Mouse (Mus musculus) hematopoietic stem cell, adult 5-6 weeks (primary cell): ENCODE results near the gene Kcnab2. TPM values are rescaled to one million over a fixed set of nuclear protein-coding genes. Genes with fewer than 3 reads are reported as not detected.

Experiments
- ATAC-seq, 2 experiments: fragments of 125-278 bp in 1 of 2; replicated peaks in 1 of 2; 2 replicates each; pipeline ENCODE4 v1.8.0; 2016 to 2017; ENCODE audit warnings: inconsistent platforms in 2 of 2, mild to moderate bottlenecking in 2 of 2, moderate number of reproducible peaks in 2 of 2, low read depth in 1 of 2, moderate TSS enrichment in 1 of 2; ENCODE audit not compliant: low FRiP score in 2 of 2, poor library complexity in 2 of 2, severe bottlenecking in 2 of 2, insufficient read depth in 1 of 2, low TSS enrichment in 1 of 2
- total RNA-seq: library from RNA; stranded (forward); fragments of 172-1452, 232-1000 nt; gene quantifications from 2 replicates; pipeline ENCODE4 v1.2.3, GENCODE M21; 2017

Kcnab2 gene
- total RNA-seq, 1 experiment from 2014 or later: 66.7 TPM

- ATAC-seq: no peak
Observed at GRCm38 (mm10) chr4:152462516-152462915, 15.2 kb downstream of the Kcnab2 start.

- no peak for ATAC-seq
Observed at GRCm38 (mm10) chr4:152457673-152458072, 20.0 kb downstream of the Kcnab2 start.

- no peak for ATAC-seq
Observed at GRCm38 (mm10) chr4:152456609-152457008, 21.1 kb downstream of the Kcnab2 start.

- no peak for ATAC-seq
Observed at GRCm38 (mm10) chr4:152454153-152454552, 23.5 kb downstream of the Kcnab2 start.

GRCm38 (mm10) chr4:152453079-152453478, 24.6 kb downstream of the Kcnab2 start:
- no peak for ATAC-seq

GRCm38 (mm10) chr4:152451371-152451770, 26.3 kb downstream of the Kcnab2 start:
- no peak for ATAC-seq

- peak; percentile 86 to 88 for ATAC-seq
Observed at GRCm38 (mm10) chr4:152448666-152449018, 29.0 kb downstream of the Kcnab2 start.

- ATAC-seq: peak; percentile 0 to 35; a peak in 2 of 4 replicates
Observed at GRCm38 (mm10) chr4:152447731-152448665, 29.7 kb downstream of the Kcnab2 start.

- ATAC-seq: peak; percentile 61 to 72
Observed at GRCm38 (mm10) chr4:152446178-152446577, 31.5 kb downstream of the Kcnab2 start.

- ATAC-seq: no peak
Observed at GRCm38 (mm10) chr4:152441536-152441935, 36.1 kb downstream of the Kcnab2 start.

- ATAC-seq: no peak
Observed at GRCm38 (mm10) chr4:152440882-152441281, 36.8 kb downstream of the Kcnab2 start.

GRCm38 (mm10) chr4:152435255-152435654, 42.4 kb downstream of the Kcnab2 start:
- ATAC-seq: peak in 1 of 2 experiments; percentile 54; a peak in 1 of 4 replicates

GRCm38 (mm10) chr4:152434836-152435235, 42.8 kb downstream of the Kcnab2 start:
- ATAC-seq: peak; percentile 72 to 79

GRCm38 (mm10) chr4:152432308-152432707, 45.4 kb downstream of the Kcnab2 start:
- no peak for ATAC-seq

- ATAC-seq: no peak
Observed at GRCm38 (mm10) chr4:152428259-152428658, 49.4 kb downstream of the Kcnab2 start.

- ATAC-seq: no peak
Observed at GRCm38 (mm10) chr4:152424922-152425321, 52.7 kb downstream of the Kcnab2 start.

GRCm38 (mm10) chr4:152424341-152424740, 53.3 kb downstream of the Kcnab2 start:
- no peak for ATAC-seq

- ATAC-seq: no peak
Observed at GRCm38 (mm10) chr4:152423576-152423975, 54.1 kb downstream of the Kcnab2 start.
